Comparison of ENCODE assay signal across 9 mouse cellular contexts in genomic region chr17:26547771-26548170, GRCm38 (mm10). TPM values are rescaled to one million over a fixed set of nuclear protein-coding genes. Genes with fewer than 3 reads are reported as not detected.
DNase-seq lines count a peak whose midpoint lies in the region; ATAC-seq and TF ChIP-seq lines count a peak whose summit lies in the region.
"Had no signal": no experiment of that assay in that cellular context is flagged by ENCODE, and none has a peak within 500 bp of the region (broad histone marks: within the 10 kb centered on the region; RNA-seq: fewer than 3 reads in every experiment).

No protein-coding gene starts in this region.

- 37% methylated on average over 7 of the region's 7 CpGs for WGBS in kidney, adult 2 months
- 19% methylated on average over 7 of the region's 7 CpGs for WGBS in lung, postnatal 0 days
- 37% methylated on average over 7 of the region's 7 CpGs for WGBS in neural tube, embryonic 15.5 days

- H3K36me3 ChIP-seq in kidney, adult 2 months (ENCODE audit: control insufficient read depth, insufficient read depth, low read length), result no peaks in the 10 kb centered on the region
- no peaks in the 10 kb centered on the region for H3K36me3 ChIP-seq in lung, postnatal 0 days (ENCODE audit: insufficient read depth, low read length)
- no peaks in the 10 kb centered on the region for H3K36me3 ChIP-seq in neural tube, embryonic 15.5 days

- 0 out of 2 replicates have a peak overlapping the region, but pooled peaks have one; percentile 19 for H3K9ac ChIP-seq in lung, postnatal 0 days (replicated peaks; ENCODE audit: low read depth)
- H3K9ac ChIP-seq in neural tube, embryonic 15.5 days (replicated peaks), result no peak overlapping the region

- no peak overlapping the region for H3K4me2 ChIP-seq in lung, postnatal 0 days (replicated peaks; ENCODE audit: low read depth, low read length)
- no peak overlapping the region for H3K4me2 ChIP-seq in neural tube, embryonic 15.5 days

- peak overlapping the region; percentile 93 for H3K27ac ChIP-seq in kidney, adult 2 months (ENCODE audit: insufficient read depth, low read depth, low read length)
- H3K27ac ChIP-seq in lung, postnatal 0 days (ENCODE audit: low read length), result peak overlapping the region; percentile 90
- no peak overlapping the region for H3K27ac ChIP-seq in neural tube, embryonic 15.5 days (replicated peaks)
- H3K27ac ChIP-seq: macrophage had no signal

- no peaks in the 10 kb centered on the region for H3K9me3 ChIP-seq in lung, postnatal 0 days (ENCODE audit: low read length)
- no peaks in the 10 kb centered on the region for H3K9me3 ChIP-seq in neural tube, embryonic 15.5 days (replicated peaks)

- peak; percentile 71 for ATAC-seq in lung, postnatal 0 days
- ATAC-seq in neural tube, embryonic 15.5 days (ENCODE audit: low FRiP score), result no peak

- peak; percentile 98 for TF ChIP-seq EP300 in lung, postnatal 0 days (IDR thresholded peaks at IDR 0.05)

- H3K4me3 ChIP-seq in kidney, adult 2 months (ENCODE audit: insufficient read depth, low read depth, low read length), result no peak overlapping the region
- H3K4me3 ChIP-seq in lung, postnatal 0 days (ENCODE audit: low read depth, low read length), result no peak overlapping the region
- no peak overlapping the region for H3K4me3 ChIP-seq in neural tube, embryonic 15.5 days (replicated peaks)

- no peaks in the 10 kb centered on the region; the same call in 1 of the 2 replicates for H3K4me1 ChIP-seq in kidney, adult 2 months (ENCODE audit: control insufficient read depth, insufficient read depth, low read length)
- H3K4me1 ChIP-seq in lung, postnatal 0 days (ENCODE audit: insufficient read depth, low read depth, low read length), result peaks cover 5% of the 10 kb centered on the region
- H3K4me1 ChIP-seq in neural tube, embryonic 15.5 days, result peaks cover 4% of the 10 kb centered on the region; the same call in 1 of the 2 replicates

- peak; percentile 10 for DNase-seq in embryo, embryonic 10.5 days (ENCODE audit: low spot score)
- no peak for DNase-seq in embryo, embryonic 10 days (ENCODE audit: low spot score)
- peak; percentile 81 to 92 for DNase-seq in heart, adult 18-20 months
- DNase-seq in kidney, adult 2 months, result peak; percentile 87
- DNase-seq in lung, postnatal 0 days (ENCODE audit: low spot score), result peak; percentile 83
- DNase-seq in spleen, postnatal 4 days (ENCODE audit: low spot score in 2 of 2), result no peak
- DNase-seq in urinary bladder, postnatal 36 days (ENCODE audit: low spot score in 2 of 2), result no peak

- TF ChIP-seq CTCF in kidney, adult 2 months (conservative IDR thresholded peaks at IDR 0.05; ENCODE audit: insufficient read depth, insufficient read length, low read depth, low read length), result no peak
- TF ChIP-seq CTCF in lung, postnatal 0 days (IDR thresholded peaks at IDR 0.05), result no peak

- no peaks in the 10 kb centered on the region for H3K27me3 ChIP-seq in kidney, adult 2 months (replicated peaks; ENCODE audit: control insufficient read depth, insufficient read depth, low read length)
- no peaks in the 10 kb centered on the region for H3K27me3 ChIP-seq in lung, postnatal 0 days (replicated peaks; ENCODE audit: insufficient read depth, low read length)
- no peaks in the 10 kb centered on the region for H3K27me3 ChIP-seq in neural tube, embryonic 15.5 days (replicated peaks)

- TF ChIP-seq POLR2A in kidney, adult 2 months (IDR thresholded peaks at IDR 0.05; ENCODE audit: low read depth, low read length), result no peak

RNA-seq across cellular contexts. Expression of gene Ergic1, which starts 13.5 kb away (rescaled TPM):
- total RNA-seq in heart, adult 18-20 months (2021), result 10 to 100 TPM; 50.4 to 56.6 TPM
- 131 and 141 TPM in 2 replicates for polyA plus RNA-seq in kidney, adult 2 months (2012; rRNA removed)
- polyA plus RNA-seq in lung, postnatal 0 days (2015; fragmentation: Nextera tagmentation; extraction: Ambion mirVana), result 47.9 and 50.6 TPM in 2 replicates
- polyA plus RNA-seq in neural tube, embryonic 15.5 days (2015; fragmentation: Nextera tagmentation; extraction: Ambion mirVana), result 89.7 and 101 TPM in 2 replicates

RNA-seq across cellular contexts. Expression of gene Dusp1, which starts 14.2 kb away (rescaled TPM):
- 10 to 100 TPM; 50.3 to 57.1 TPM for total RNA-seq in heart, adult 18-20 months (2021)
- polyA plus RNA-seq in kidney, adult 2 months (2012; rRNA removed), result 52.4 and 66.1 TPM in 2 replicates
- polyA plus RNA-seq in lung, postnatal 0 days (2015; fragmentation: Nextera tagmentation; extraction: Ambion mirVana), result 68.4 and 79.3 TPM in 2 replicates
- 25.0 and 25.8 TPM in 2 replicates for polyA plus RNA-seq in neural tube, embryonic 15.5 days (2015; fragmentation: Nextera tagmentation; extraction: Ambion mirVana)

Comparison
In these comparisons a context has a peak if more than half of its experiments do, and no peak if none do; other contexts are left out.
1. DNase-seq: peak in embryo, embryonic 10.5 days (single experiment), heart, adult 18-20 months (2 of 2), kidney, adult 2 months (single experiment) and lung, postnatal 0 days (single experiment); none in embryo, embryonic 10 days (single experiment), spleen, postnatal 4 days (0 of 2) and urinary bladder, postnatal 36 days (0 of 2).